Mouse (Mus musculus): ENCODE results near the gene Slc35f3.

- TF ChIP-seq GATA1 (IDR thresholded peaks at IDR 0.05; ENCODE audit: borderline replicate concordance, low read length) (no peak), FLI1 (IDR thresholded peaks at IDR 0.05; ENCODE audit: low read length) (no peak)
Measured at GRCm38 (mm10) chr8:126382216-126382615, 83.9 kb downstream of the Slc35f3 start.

Measured in megakaryocyte, embryonic 14.5 days (primary cell).